Mouse (Mus musculus): Measurements from ENCODE around the gene Tox4. TPM values are rescaled to one million over a fixed set of nuclear protein-coding genes. Genes with fewer than 3 reads are reported as not detected.

Gene Tox4
- polyA plus RNA-seq (2016; fragmentation: Nextera tagmentation; extraction: Ambion mirVana): 40.2 and 40.4 TPM in 2 replicates

- Histone ChIP-seq H3K27me3 (ENCODE audit: insufficient read depth, poor library complexity, severe bottlenecking) (no peaks in the 10 kb centered on the region), H3K27ac (peak within 1 kb of the TSS; percentile 91), H3K9me3 (no peaks in the 10 kb centered on the region), H3K4me3 (peak within 1 kb of the TSS; percentile 94), H3K36me3 (peaks cover 13% of the 10 kb centered on the region; the same call in 1 of the 2 replicates), H3K4me1 (peaks cover 6% of the 10 kb centered on the region)
- WGBS: under 1% methylated on average over 66 of the region's 66 CpGs
- peak; percentile 100 for DNase-seq (ENCODE audit: low spot score)
These were observed at the start of gene Tox4, which contains the start of gene Rab2b for GRCm38 (mm10) chr14:52278932-52279746. TSS of gene Tox4 (plus strand) at chr14:52279146. TSS of gene Rab2b (minus strand) at chr14:52279545.

GRCm38 (mm10) chr14:52232249-52232648, 46.7 kb upstream of the Tox4 start:
- H3K36me3 ChIP-seq: peaks cover 100% of the 10 kb centered on the region
- H3K4me3 ChIP-seq: no peak overlapping the region
- H3K27me3 ChIP-seq (ENCODE audit: insufficient read depth, poor library complexity, severe bottlenecking): no peaks in the 10 kb centered on the region
- H3K27ac ChIP-seq: no peak overlapping the region
- no peaks in the 10 kb centered on the region for H3K4me1 ChIP-seq
- 83% methylated on average over 6 of the region's 6 CpGs for WGBS
- DNase-seq (ENCODE audit: low spot score): no peak
- no peaks in the 10 kb centered on the region for H3K9me3 ChIP-seq

GRCm38 (mm10) chr14:52235165-52235564, 43.8 kb upstream of the Tox4 start:
- Histone ChIP-seq H3K4me1 (no peaks in the 10 kb centered on the region), H3K36me3 (peaks cover 78% of the 10 kb centered on the region), H3K4me3 (no peak overlapping the region), H3K27ac (no peak overlapping the region), H3K9me3 (no peaks in the 10 kb centered on the region), H3K27me3 (ENCODE audit: insufficient read depth, poor library complexity, severe bottlenecking) (no peaks in the 10 kb centered on the region)
- WGBS: 95% methylated on average over 7 of the region's 7 CpGs
- no peak for DNase-seq (ENCODE audit: low spot score)

- peaks cover 70% of the 10 kb centered on the region for H3K36me3 ChIP-seq
- no peaks in the 10 kb centered on the region for H3K27me3 ChIP-seq (ENCODE audit: insufficient read depth, poor library complexity, severe bottlenecking)
- no peak for DNase-seq (ENCODE audit: low spot score)
- H3K27ac ChIP-seq: no peak overlapping the region
- WGBS: 91% methylated on average over 1 of the region's 1 CpGs
- H3K4me1 ChIP-seq: no peaks in the 10 kb centered on the region
- no peak overlapping the region for H3K4me3 ChIP-seq
- H3K9me3 ChIP-seq: no peaks in the 10 kb centered on the region
These were observed 42.7 kb upstream of the Tox4 start for GRCm38 (mm10) chr14:52236216-52236615.

GRCm38 (mm10) chr14:52244041-52244689, 34.8 kb upstream of the Tox4 start:
- Histone ChIP-seq H3K27me3 (ENCODE audit: insufficient read depth, poor library complexity, severe bottlenecking) (no peaks in the 10 kb centered on the region), H3K27ac (peak overlapping the region; percentile 92), H3K9me3 (no peaks in the 10 kb centered on the region), H3K4me1 (peaks cover 17% of the 10 kb centered on the region), H3K36me3 (peaks cover 6% of the 10 kb centered on the region; the same call in 1 of the 2 replicates), H3K4me3 (peak overlapping the region; percentile 71)
- 1% methylated on average over 32 of the region's 32 CpGs for WGBS
- DNase-seq (ENCODE audit: low spot score): peak; percentile 99

- peak overlapping the region; percentile 71 for H3K4me3 ChIP-seq
- no peak for DNase-seq (ENCODE audit: low spot score)
- peaks cover 3% of the 10 kb centered on the region; the same call in 1 of the 2 replicates for H3K36me3 ChIP-seq
- H3K4me1 ChIP-seq: peaks cover 17% of the 10 kb centered on the region
- no peaks in the 10 kb centered on the region for H3K9me3 ChIP-seq
- H3K27ac ChIP-seq: peak overlapping the region; percentile 92
- no peaks in the 10 kb centered on the region for H3K27me3 ChIP-seq (ENCODE audit: insufficient read depth, poor library complexity, severe bottlenecking)
- WGBS: 12% methylated on average over 7 of the region's 7 CpGs
These were observed 34.3 kb upstream of the Tox4 start for GRCm38 (mm10) chr14:52244690-52245042.

- no peak overlapping the region for H3K27ac ChIP-seq
- H3K4me1 ChIP-seq: peaks cover 17% of the 10 kb centered on the region
- 80% methylated on average over 4 of the region's 4 CpGs for WGBS
- no peak overlapping the region for H3K4me3 ChIP-seq
- H3K36me3 ChIP-seq: no peaks in the 10 kb centered on the region
- H3K9me3 ChIP-seq: no peaks in the 10 kb centered on the region
- H3K27me3 ChIP-seq (ENCODE audit: insufficient read depth, poor library complexity, severe bottlenecking): no peaks in the 10 kb centered on the region
- no peak for DNase-seq (ENCODE audit: low spot score)
These were observed 32.8 kb upstream of the Tox4 start for GRCm38 (mm10) chr14:52246129-52246528.

- Histone ChIP-seq H3K9me3 (no peaks in the 10 kb centered on the region), H3K27me3 (ENCODE audit: insufficient read depth, poor library complexity, severe bottlenecking) (no peaks in the 10 kb centered on the region), H3K27ac (peak overlapping the region; percentile 92), H3K4me1 (peaks cover 4% of the 10 kb centered on the region; the same call in 1 of the 2 replicates), H3K36me3 (no peaks in the 10 kb centered on the region), H3K4me3 (peak overlapping the region; percentile 82)
- DNase-seq (ENCODE audit: low spot score): no peak
- WGBS: 8% methylated on average over 18 of the region's 18 CpGs
These were observed 22.4 kb upstream of the Tox4 start for GRCm38 (mm10) chr14:52256311-52257175.

GRCm38 (mm10) chr14:52257484-52258213, 21.3 kb upstream of the Tox4 start, which contains the start of gene Chd8:
TSS of gene Chd8 (minus strand) at chr14:52257780.
- DNase-seq (ENCODE audit: low spot score): peak; percentile 99
- H3K27ac ChIP-seq: peak within 1 kb of the TSS; percentile 92
- H3K9me3 ChIP-seq: no peaks in the 10 kb centered on the region
- 1% methylated on average over 54 of the region's 54 CpGs for WGBS
- H3K36me3 ChIP-seq: no peaks in the 10 kb centered on the region; the same call in 1 of the 2 replicates
- H3K27me3 ChIP-seq (ENCODE audit: insufficient read depth, poor library complexity, severe bottlenecking): no peaks in the 10 kb centered on the region
- peaks cover 4% of the 10 kb centered on the region; the same call in 1 of the 2 replicates for H3K4me1 ChIP-seq
- peak within 1 kb of the TSS; percentile 82 for H3K4me3 ChIP-seq

- Histone ChIP-seq H3K9me3 (no peaks in the 10 kb centered on the region), H3K36me3 (peaks cover 29% of the 10 kb centered on the region), H3K4me1 (no peaks in the 10 kb centered on the region)
These were observed 6.2 kb upstream of the Tox4 start for GRCm38 (mm10) chr14:52272781-52273180.

GRCm38 (mm10) chr14:52277210-52277609, 1.7 kb upstream of the Tox4 start:
- Histone ChIP-seq H3K9me3 (no peaks in the 10 kb centered on the region), H3K4me3 (no peak overlapping the region), H3K4me1 (peaks cover 6% of the 10 kb centered on the region), H3K27me3 (ENCODE audit: insufficient read depth, poor library complexity, severe bottlenecking) (no peaks in the 10 kb centered on the region), H3K27ac (no peak overlapping the region), H3K36me3 (peaks cover 20% of the 10 kb centered on the region; the same call in 1 of the 2 replicates)
- no peak for DNase-seq (ENCODE audit: low spot score)
- WGBS: 86% methylated on average over 4 of the region's 4 CpGs

More at GRCm38 (mm10) chr14:52272781-52273180, 6.2 kb upstream of the Tox4 start:
- no peaks in the 10 kb centered on the region for H3K27me3 ChIP-seq (ENCODE audit: insufficient read depth, poor library complexity, severe bottlenecking)
- WGBS: 78% methylated on average over 3 of the region's 3 CpGs
- H3K27ac ChIP-seq: no peak overlapping the region
- H3K4me3 ChIP-seq: no peak overlapping the region
- DNase-seq (ENCODE audit: low spot score): no peak

- H3K4me1 ChIP-seq: peaks cover 6% of the 10 kb centered on the region
- H3K27ac ChIP-seq: peak overlapping the region; percentile 91
- H3K9me3 ChIP-seq: no peaks in the 10 kb centered on the region
- H3K36me3 ChIP-seq: peaks cover 13% of the 10 kb centered on the region; the same call in 1 of the 2 replicates
- no peaks in the 10 kb centered on the region for H3K27me3 ChIP-seq (ENCODE audit: insufficient read depth, poor library complexity, severe bottlenecking)
- DNase-seq (ENCODE audit: low spot score): no peak
- H3K4me3 ChIP-seq: peak overlapping the region; percentile 94
- WGBS: under 1% methylated on average over 21 of the region's 21 CpGs
These were observed 788 bp downstream of the Tox4 start for GRCm38 (mm10) chr14:52279747-52280120.

Measured in heart, embryonic 10.5 days (tissue).